Mouse (Mus musculus) hindbrain, embryonic 14.5 days (tissue): ENCODE results near the gene Gfod1. TPM values are rescaled to one million over a fixed set of nuclear protein-coding genes. Genes with fewer than 3 reads are reported as not detected.

ENCODE experiments used
- ATAC-seq: fragments of 200-750 bp; cut with Nextera tagmentation; 2 replicates; pipeline ENCODE4 v1.8.0; 2017; ENCODE audit warnings: moderate number of reproducible peaks, mild to moderate bottlenecking, moderate TSS enrichment, moderate library complexity; ENCODE audit not compliant: low FRiP score
- DNase-seq: peaks from one replicate; pipeline ENCODE4 v3.0.0-alpha.2; 2015; ENCODE audit warnings: low spot score
- H3K27ac ChIP-seq: fragments of 300-500 bp; sonication (generic); 2 replicates; pipeline ENCODE4 v1.5.1; 2014; ENCODE audit warnings: mild to moderate bottlenecking, moderate library complexity
- H3K27me3 ChIP-seq: fragments of 300-500 bp; sonication (generic); 2 replicates; pipeline ENCODE4 v1.6.1; 2014; ENCODE audit warnings: mild to moderate bottlenecking, low read length, mixed read lengths; ENCODE audit not compliant: control insufficient read depth, insufficient read depth
- H3K36me3 ChIP-seq: fragments of 300-500 bp; sonication (generic); replicated peaks from 2 replicates; pipeline ENCODE4 v1.6.1; 2014; ENCODE audit not compliant: control insufficient read depth, insufficient read depth
- H3K4me1 ChIP-seq: fragments of 300-500 bp; sonication (generic); replicated peaks from 2 replicates; pipeline ENCODE4 v1.6.1; 2014; ENCODE audit warnings: antibody characterized with exemption, low read length, mixed read lengths; ENCODE audit not compliant: control insufficient read depth, insufficient read depth
- H3K4me2 ChIP-seq: fragments of 300-500 bp; sonication (generic); replicated peaks from 2 replicates; pipeline ENCODE4 v1.6.1; 2014; ENCODE audit warnings: mild to moderate bottlenecking, moderate library complexity
- H3K4me3 ChIP-seq: fragments of 300-500 bp; sonication (generic); replicated peaks from 2 replicates; pipeline ENCODE4 v1.5.1; 2014; ENCODE audit warnings: mild to moderate bottlenecking, low read length
- H3K9ac ChIP-seq: fragments of 300-500 bp; sonication (generic); 2 replicates; pipeline ENCODE4 v1.6.1; 2014
- H3K9me3 ChIP-seq: fragments of 300-500 bp; sonication (generic); 2 replicates; pipeline ENCODE4 v1.6.1; 2016; ENCODE audit warnings: low read length; ENCODE audit not compliant: control insufficient read depth
- WGBS: fragments of 180-500 bp; shearing (Covaris S2); extraction: QIAGEN DNeasy Blood & Tissue Kit; methylation state at CpG from one replicate; pipeline ENCODE4 v1.1.7; 2014; 5-methylcytosine and 5-hydroxymethylcytosine counted together
- polyA plus RNA-seq: library from polyadenylated mRNA; unstranded; fragments of >200 nt; fragmentation: Nextera tagmentation; extraction: Ambion mirVana; gene quantifications from 2 replicates; pipeline ENCODE4 v1.2.1, GENCODE M21; 2014

Gfod1 gene
- polyA plus RNA-seq, 1 experiment from 2014 or later = 3.7 TPM

DNA sequence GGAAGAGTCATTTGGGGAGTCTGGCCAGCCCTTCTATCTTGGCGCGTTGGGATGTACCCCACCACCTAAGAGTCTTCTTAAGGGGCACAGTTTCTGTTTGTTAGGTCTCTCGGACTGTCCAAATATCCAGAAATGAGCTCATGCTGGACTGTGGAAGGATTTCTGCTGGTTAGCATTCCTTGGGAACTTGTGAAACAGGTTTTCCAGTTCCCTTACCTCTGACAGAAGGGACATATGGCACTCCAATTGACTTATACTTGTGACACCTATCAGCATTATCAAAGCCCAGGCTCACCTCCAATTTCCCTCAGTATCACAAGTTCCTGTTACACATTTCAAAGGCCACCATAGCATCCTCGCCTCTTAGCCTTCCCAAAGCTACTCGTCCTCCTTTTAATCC is 93.0 kb downstream of the Gfod1 start:
- no peaks in the 10 kb centered on the region for H3K36me3 ChIP-seq
- H3K4me2 ChIP-seq = no peak overlapping the region
- H3K27ac ChIP-seq = no peak overlapping the region
- WGBS = 87% methylated on average over 5 of the region's 5 CpGs
- ATAC-seq = no peak
- H3K9me3 ChIP-seq = no peaks in the 10 kb centered on the region
- H3K9ac ChIP-seq = no peak overlapping the region
- DNase-seq = no peak
- H3K4me3 ChIP-seq = no peak overlapping the region
- no peaks in the 10 kb centered on the region for H3K27me3 ChIP-seq
- H3K4me1 ChIP-seq = peaks cover 28% of the 10 kb centered on the region

GRCm38 (mm10) chr13:43209560-43209959 is 94.4 kb downstream of the Gfod1 start:
- ATAC-seq (no peak), DNase-seq (no peak)
- no peaks in the 10 kb centered on the region for H3K36me3 ChIP-seq
- WGBS = 68% methylated on average over 5 of the region's 5 CpGs
- H3K4me3 ChIP-seq = no peak overlapping the region
- no peak overlapping the region for H3K9ac ChIP-seq
- H3K4me1 ChIP-seq = peaks cover 14% of the 10 kb centered on the region
- H3K4me2 ChIP-seq = no peak overlapping the region
- no peaks in the 10 kb centered on the region; the same call in 1 of the 2 replicates for H3K9me3 ChIP-seq
- H3K27ac ChIP-seq = no peak overlapping the region
- no peaks in the 10 kb centered on the region for H3K27me3 ChIP-seq

DNA sequence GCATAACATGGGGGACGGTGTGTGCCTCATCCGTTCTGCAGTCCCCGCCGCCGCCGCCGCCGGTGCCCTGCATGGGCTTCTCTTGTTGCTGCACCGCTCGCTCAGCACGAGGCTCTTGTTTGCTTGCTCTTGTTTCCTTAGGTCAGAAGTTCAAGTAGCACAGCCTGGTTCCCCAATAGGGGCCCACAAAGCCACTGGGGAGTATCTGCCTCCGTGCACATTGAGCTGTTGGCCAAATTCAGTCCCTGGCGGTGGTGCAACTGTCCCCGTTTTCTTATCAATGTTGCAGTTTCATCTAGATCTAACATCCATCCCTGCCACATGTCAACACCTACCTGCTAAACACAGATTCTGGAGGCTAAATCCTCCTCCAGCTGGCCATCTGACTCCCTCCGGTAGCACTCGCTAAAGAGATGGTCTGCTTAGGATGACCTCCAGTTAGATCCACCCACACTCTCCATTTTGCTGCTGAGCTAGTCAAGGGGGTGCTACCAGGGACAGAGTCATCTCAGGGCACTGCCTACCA is 95.0 kb downstream of the Gfod1 start:
- no peak overlapping the region for H3K4me2 ChIP-seq
- no peak for ATAC-seq
- no peak overlapping the region for H3K27ac ChIP-seq
- no peaks in the 10 kb centered on the region for H3K36me3 ChIP-seq
- 32% methylated on average over 16 of the region's 16 CpGs for WGBS
- no peaks in the 10 kb centered on the region; the same call in 1 of the 2 replicates for H3K9me3 ChIP-seq
- no peaks in the 10 kb centered on the region for H3K27me3 ChIP-seq
- no peak for DNase-seq
- H3K4me3 ChIP-seq = no peak overlapping the region
- H3K4me1 ChIP-seq = peaks cover 11% of the 10 kb centered on the region; the same call in 1 of the 2 replicates
- H3K9ac ChIP-seq = no peak overlapping the region

GRCm38 (mm10) chr13:43206118-43206683 is 97.8 kb downstream of the Gfod1 start:
- H3K27me3 ChIP-seq = no peaks in the 10 kb centered on the region
- H3K36me3 ChIP-seq = no peaks in the 10 kb centered on the region
- no peak overlapping the region for H3K9ac ChIP-seq
- DNase-seq (no peak), ATAC-seq (no peak)
- H3K4me2 ChIP-seq = no peak overlapping the region
- no peak overlapping the region for H3K4me3 ChIP-seq
- H3K9me3 ChIP-seq = no peaks in the 10 kb centered on the region; the same call in 1 of the 2 replicates
- H3K4me1 ChIP-seq = peaks cover 5% of the 10 kb centered on the region; the same call in 1 of the 2 replicates
- no peak overlapping the region for H3K27ac ChIP-seq
- 82% methylated on average over 12 of the region's 12 CpGs for WGBS

- H3K4me1 ChIP-seq = no peaks in the 10 kb centered on the region; the same call in 1 of the 2 replicates
- DNase-seq (no peak), ATAC-seq (no peak)
- H3K4me2 ChIP-seq = no peak overlapping the region
- H3K27me3 ChIP-seq = no peaks in the 10 kb centered on the region
- no peaks in the 10 kb centered on the region; the same call in 1 of the 2 replicates for H3K9me3 ChIP-seq
- no peaks in the 10 kb centered on the region; the same call in 1 of the 2 replicates for H3K36me3 ChIP-seq
- H3K9ac ChIP-seq = no peak overlapping the region
- no peak overlapping the region for H3K4me3 ChIP-seq
- 67% methylated on average over 5 of the region's 5 CpGs for whole genome bisulfite sequencing
- H3K27ac ChIP-seq = no peak overlapping the region
These were observed 100.3 kb downstream of the Gfod1 start for GRCm38 (mm10) chr13:43203641-43204040.

DNA sequence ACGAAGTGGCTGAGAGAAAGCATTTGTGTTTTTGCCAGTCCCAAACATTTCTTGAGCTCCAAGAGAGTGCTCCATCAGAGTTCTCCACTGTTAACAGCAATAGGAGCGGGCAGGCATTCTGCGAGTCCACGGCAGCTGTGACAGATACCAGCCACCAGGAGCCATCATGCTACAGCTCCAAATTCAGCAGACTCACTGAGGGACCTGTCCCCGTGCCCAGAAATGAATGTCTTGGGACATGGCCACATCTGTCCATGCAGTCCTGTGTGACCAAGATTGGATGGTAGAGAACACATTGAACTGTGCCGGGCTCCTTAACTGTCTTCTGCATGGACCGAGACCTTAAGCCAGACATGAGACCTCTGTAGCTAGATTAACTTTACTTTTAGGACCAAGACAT is 100.7 kb downstream of the Gfod1 start:
- Histone ChIP-seq H3K4me2 (no peak overlapping the region), H3K4me3 (no peak overlapping the region), H3K9me3 (no peaks in the 10 kb centered on the region; the same call in 1 of the 2 replicates), H3K9ac (no peak overlapping the region), H3K4me1 (no peaks in the 10 kb centered on the region; the same call in 1 of the 2 replicates), H3K27me3 (no peaks in the 10 kb centered on the region), H3K36me3 (no peaks in the 10 kb centered on the region; the same call in 1 of the 2 replicates), H3K27ac (no peak overlapping the region)
- WGBS = 88% methylated on average over 7 of the region's 7 CpGs
- ATAC-seq (no peak), DNase-seq (no peak)

DNA sequence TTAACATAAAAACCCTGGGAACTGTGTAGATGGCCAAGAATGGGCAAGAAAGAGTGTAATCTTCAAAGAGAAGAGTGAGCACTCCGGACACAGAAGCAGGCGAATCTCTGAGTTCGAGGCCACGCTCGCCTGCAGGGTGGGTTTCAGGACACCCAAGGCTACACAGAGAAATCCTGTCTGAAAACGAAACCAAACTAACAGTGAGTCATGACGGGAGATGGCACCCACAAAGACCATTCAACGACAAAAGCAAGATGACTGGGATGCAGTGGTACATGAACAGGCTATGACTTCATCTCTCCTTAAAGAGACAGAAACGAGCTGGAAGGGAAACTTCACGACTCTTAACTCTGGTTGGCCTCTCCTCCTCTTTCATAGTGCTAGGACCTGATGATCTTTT is 101.6 kb downstream of the Gfod1 start:
- no peak overlapping the region for H3K4me3 ChIP-seq
- H3K9ac ChIP-seq = no peak overlapping the region
- H3K4me2 ChIP-seq = no peak overlapping the region
- H3K27me3 ChIP-seq = no peaks in the 10 kb centered on the region
- ATAC-seq (no peak), DNase-seq (no peak)
- WGBS = 91% methylated on average over 10 of the region's 10 CpGs
- H3K9me3 ChIP-seq = no peaks in the 10 kb centered on the region; the same call in 1 of the 2 replicates
- H3K27ac ChIP-seq = no peak overlapping the region
- H3K36me3 ChIP-seq = no peaks in the 10 kb centered on the region; the same call in 1 of the 2 replicates
- no peaks in the 10 kb centered on the region; the same call in 1 of the 2 replicates for H3K4me1 ChIP-seq

GRCm38 (mm10) chr13:43201033-43201432 is 102.9 kb downstream of the Gfod1 start:
- Histone ChIP-seq H3K4me3 (no peak overlapping the region), H3K27ac (no peak overlapping the region), H3K27me3 (no peaks in the 10 kb centered on the region), H3K4me2 (no peak overlapping the region), H3K9ac (no peak overlapping the region), H3K9me3 (no peaks in the 10 kb centered on the region; the same call in 1 of the 2 replicates), H3K4me1 (no peaks in the 10 kb centered on the region; the same call in 1 of the 2 replicates), H3K36me3 (no peaks in the 10 kb centered on the region; the same call in 1 of the 2 replicates)
- WGBS = 41% methylated on average over 22 of the region's 22 CpGs
- no peak for DNase-seq
- no peak for ATAC-seq

GRCm38 (mm10) chr13:43200473-43200872 is 103.5 kb downstream of the Gfod1 start:
- H3K9ac ChIP-seq = no peak overlapping the region
- H3K27ac ChIP-seq = no peak overlapping the region
- H3K27me3 ChIP-seq = no peaks in the 10 kb centered on the region
- no peaks in the 10 kb centered on the region; the same call in 1 of the 2 replicates for H3K36me3 ChIP-seq
- DNase-seq = no peak
- H3K4me2 ChIP-seq = no peak overlapping the region
- no peaks in the 10 kb centered on the region for H3K4me1 ChIP-seq
- H3K9me3 ChIP-seq = no peaks in the 10 kb centered on the region; the same call in 1 of the 2 replicates
- 73% methylated on average over 22 of the region's 22 CpGs for WGBS
- no peak overlapping the region for H3K4me3 ChIP-seq
- peak; percentile 34; the same call in 1 of the 2 replicates for ATAC-seq
